Mouse (Mus musculus) neural tube, embryonic 14.5 days (tissue): ENCODE results near the gene Rnf157. TPM values are rescaled to one million over a fixed set of nuclear protein-coding genes. Genes with fewer than 3 reads are reported as not detected.

Source experiments
- ATAC-seq: fragments of 200-750 bp; cut with Nextera tagmentation; 2 replicates; pipeline ENCODE4 v1.8.0; 2017; ENCODE audit warnings: low read depth, mild to moderate bottlenecking, moderate TSS enrichment, moderate library complexity
- H3K27ac ChIP-seq: fragments of 300-500 bp; sonication (generic); 2 replicates; pipeline ENCODE4 v1.5.1; 2014; ENCODE audit warnings: low read depth, mild to moderate bottlenecking, control low read depth, low read length, moderate library complexity, mixed read lengths
- H3K27me3 ChIP-seq: fragments of 300-500 bp; sonication (generic); 2 replicates; pipeline ENCODE4 v1.6.1; 2014; ENCODE audit warnings: low read length; ENCODE audit not compliant: control insufficient read depth, insufficient read depth
- H3K36me3 ChIP-seq: fragments of 300-500 bp; sonication (generic); 2 replicates; pipeline ENCODE4 v1.6.1; 2014; ENCODE audit warnings: low read length, mixed read lengths; ENCODE audit not compliant: control insufficient read depth, insufficient read depth
- H3K4me1 ChIP-seq: fragments of 300-500 bp; sonication (generic); 2 replicates; pipeline ENCODE4 v1.6.1; 2014; ENCODE audit warnings: low read length; ENCODE audit not compliant: control insufficient read depth, insufficient read depth
- H3K4me2 ChIP-seq: fragments of 300-500 bp; sonication (generic); 2 replicates; pipeline ENCODE4 v1.6.1; 2014; ENCODE audit warnings: mild to moderate bottlenecking, low read depth, low read length, control low read depth
- H3K4me3 ChIP-seq: fragments of 300-500 bp; sonication (generic); 2 replicates; pipeline ENCODE4 v1.5.1; 2014; ENCODE audit warnings: low read depth, low read length, control low read depth, mixed read lengths
- H3K9ac ChIP-seq: fragments of 300-500 bp; sonication (generic); replicated peaks from 2 replicates; pipeline ENCODE4 v1.6.1; 2014; ENCODE audit warnings: low read depth, mild to moderate bottlenecking, control low read depth, low read length, mixed read lengths
- H3K9me3 ChIP-seq: fragments of 300-500 bp; sonication (generic); 2 replicates; pipeline ENCODE4 v1.6.1; 2016; ENCODE audit warnings: low read length; ENCODE audit not compliant: control insufficient read depth
- WGBS: fragments of 180-500 bp; shearing (Covaris S2); extraction: QIAGEN DNeasy Blood & Tissue Kit; methylation state at CpG from one replicate; pipeline ENCODE4 v1.1.7; 2014; 5-methylcytosine and 5-hydroxymethylcytosine counted together
- polyA plus RNA-seq: library from polyadenylated mRNA; unstranded; fragments of >200 nt; fragmentation: Nextera tagmentation; extraction: Ambion mirVana; gene quantifications from 2 replicates; pipeline ENCODE4 v1.2.1, GENCODE M21; 2014

Rnf157 gene
- polyA plus RNA-seq, 1 experiment from 2014 or later: 63.5 TPM

DNA sequence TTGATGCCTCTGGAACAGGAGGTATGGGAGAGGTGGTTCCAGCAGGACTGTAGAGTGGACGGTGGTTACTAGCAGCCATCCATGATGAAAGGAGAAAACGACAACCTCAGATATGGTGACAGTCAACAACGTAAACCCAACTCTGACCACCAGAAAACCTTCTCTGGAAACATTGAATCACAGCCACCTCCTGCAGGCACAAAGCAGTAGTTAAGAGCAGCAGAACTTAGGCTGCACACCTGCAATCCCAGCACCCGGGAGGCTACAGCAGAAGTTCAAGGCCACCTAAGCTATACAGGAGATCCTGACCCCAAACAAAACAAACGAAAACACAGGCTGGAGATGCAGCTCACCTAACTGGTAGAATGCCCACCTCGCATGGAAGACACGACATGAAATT lies 32.1 kb downstream of the Rnf157 start:
- Histone ChIP-seq H3K4me2 (no peak overlapping the region), H3K36me3 (peaks cover 4% of the 10 kb centered on the region; the same call in 1 of the 2 replicates), H3K4me3 (no peak overlapping the region), H3K27me3 (no peaks in the 10 kb centered on the region), H3K9me3 (no peaks in the 10 kb centered on the region), H3K4me1 (no peaks in the 10 kb centered on the region), H3K9ac (no peak overlapping the region), H3K27ac (no peak overlapping the region)
- 90% methylated on average over 7 of the region's 7 CpGs for WGBS
- ATAC-seq: no peak

DNA sequence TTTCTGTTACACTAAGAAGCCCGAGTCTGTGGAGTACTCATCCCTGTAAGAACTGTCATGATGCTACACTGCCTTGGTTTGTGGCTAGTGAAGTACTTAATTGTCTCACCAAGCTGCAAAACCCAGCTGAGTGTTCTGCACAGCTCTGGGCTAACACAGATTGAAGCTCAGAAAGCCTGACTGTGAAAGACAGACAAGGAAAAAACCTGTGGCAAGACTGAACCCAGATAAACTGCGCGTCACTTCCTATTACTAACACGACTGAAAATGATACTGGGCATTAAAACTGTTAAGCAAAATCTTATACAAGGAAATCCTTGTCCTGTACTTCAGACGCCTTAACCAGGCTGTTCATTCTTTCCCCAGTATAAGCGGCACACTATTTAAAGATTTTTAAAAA lies 33.3 kb downstream of the Rnf157 start:
- no peak overlapping the region for H3K4me3 ChIP-seq
- no peak overlapping the region for H3K9ac ChIP-seq
- no peaks in the 10 kb centered on the region for H3K4me1 ChIP-seq
- H3K27ac ChIP-seq: no peak overlapping the region
- no peaks in the 10 kb centered on the region for H3K9me3 ChIP-seq
- no peaks in the 10 kb centered on the region for H3K27me3 ChIP-seq
- WGBS: 93% methylated on average over 6 of the region's 6 CpGs
- H3K36me3 ChIP-seq: peaks cover 4% of the 10 kb centered on the region; the same call in 1 of the 2 replicates
- ATAC-seq: no peak
- no peak overlapping the region for H3K4me2 ChIP-seq

DNA sequence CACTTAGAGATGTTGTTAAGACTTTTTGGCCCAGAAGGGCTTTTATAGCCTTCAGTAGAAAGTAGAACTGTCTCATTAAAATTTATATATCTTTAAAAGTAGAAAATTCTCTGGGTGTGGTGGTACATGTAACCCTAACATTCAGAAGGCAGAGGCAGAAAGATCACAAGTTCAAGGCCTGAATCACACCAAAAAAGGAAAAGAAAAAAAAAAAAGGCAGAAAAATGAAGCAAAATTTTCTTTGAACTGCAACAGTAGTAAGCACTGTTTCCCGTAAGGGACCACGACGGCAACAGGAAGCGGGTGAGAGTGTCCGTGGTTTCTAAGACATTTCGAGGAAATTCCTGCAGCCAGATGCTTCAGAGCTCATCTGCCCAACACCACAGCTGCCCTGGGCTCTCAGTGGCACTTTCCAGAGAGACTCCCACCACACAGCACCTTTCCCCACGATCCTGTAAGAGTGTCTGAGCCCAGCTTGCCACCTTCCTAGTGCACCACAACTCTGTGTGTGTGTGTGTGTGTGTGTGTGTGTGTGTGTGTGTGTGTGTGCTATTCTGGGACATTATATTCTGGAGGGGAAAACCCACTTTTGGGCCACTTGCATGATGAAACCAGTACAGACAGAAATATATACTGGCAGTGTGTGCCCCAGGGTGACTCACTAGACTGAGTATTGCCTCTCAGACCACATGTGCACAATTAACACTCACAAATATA lies 35.7 kb downstream of the Rnf157 start:
- WGBS: 82% methylated on average over 7 of the region's 7 CpGs
- ATAC-seq: no peak

GRCm38 (mm10) chr11:116371894-116372450 lies 40.9 kb downstream of the Rnf157 start:
- no peak for ATAC-seq
- H3K9ac ChIP-seq: no peak overlapping the region
- H3K4me2 ChIP-seq: no peak overlapping the region
- no peaks in the 10 kb centered on the region for H3K4me1 ChIP-seq
- no peak overlapping the region for H3K4me3 ChIP-seq
- WGBS: 87% methylated on average over 4 of the region's 4 CpGs
- no peak overlapping the region for H3K27ac ChIP-seq
- H3K9me3 ChIP-seq: no peaks in the 10 kb centered on the region
- H3K27me3 ChIP-seq: no peaks in the 10 kb centered on the region
- H3K36me3 ChIP-seq: no peaks in the 10 kb centered on the region

More for the DNA sequence above, 35.7 kb downstream of the Rnf157 start:
- Histone ChIP-seq H3K9me3 (no peaks in the 10 kb centered on the region), H3K36me3 (peaks cover 4% of the 10 kb centered on the region; the same call in 1 of the 2 replicates), H3K27me3 (no peaks in the 10 kb centered on the region), H3K9ac (no peak overlapping the region), H3K4me2 (no peak overlapping the region), H3K4me3 (no peak overlapping the region), H3K27ac (no peak overlapping the region), H3K4me1 (no peaks in the 10 kb centered on the region)

DNA sequence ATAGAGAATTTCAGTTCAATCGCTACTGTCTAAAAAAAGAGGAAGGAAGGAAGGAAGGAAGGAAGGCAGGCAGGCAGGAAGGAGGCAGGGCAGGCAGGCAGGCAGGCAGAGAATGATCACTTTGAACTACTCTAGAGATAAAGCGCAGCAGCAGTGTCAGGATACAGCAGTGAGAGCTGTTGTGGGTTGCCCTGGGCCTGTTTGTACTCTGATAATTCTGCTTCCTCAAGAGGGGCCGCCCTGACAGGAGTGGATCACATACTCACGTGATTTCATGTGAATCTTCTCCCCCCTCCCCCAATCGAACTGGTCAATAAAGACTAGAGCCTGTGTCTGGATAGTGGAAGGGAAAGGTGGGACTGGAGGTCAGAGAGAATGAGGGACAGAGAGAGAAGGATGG lies 43.2 kb downstream of the Rnf157 start:
- H3K36me3 ChIP-seq: no peaks in the 10 kb centered on the region
- H3K27ac ChIP-seq: no peak overlapping the region
- no peak overlapping the region for H3K9ac ChIP-seq
- H3K4me2 ChIP-seq: no peak overlapping the region
- ATAC-seq: no peak
- no peaks in the 10 kb centered on the region for H3K4me1 ChIP-seq
- WGBS: 73% methylated on average over 5 of the region's 5 CpGs
- no peaks in the 10 kb centered on the region for H3K27me3 ChIP-seq
- H3K4me3 ChIP-seq: no peak overlapping the region
- no peaks in the 10 kb centered on the region for H3K9me3 ChIP-seq

GRCm38 (mm10) chr11:116369051-116369450 lies 43.8 kb downstream of the Rnf157 start:
- H3K27me3 ChIP-seq: no peaks in the 10 kb centered on the region

GRCm38 (mm10) chr11:116368116-116368515 lies 44.7 kb downstream of the Rnf157 start:
- H3K9me3 ChIP-seq: no peaks in the 10 kb centered on the region
- no peak overlapping the region for H3K9ac ChIP-seq
- H3K4me1 ChIP-seq: no peaks in the 10 kb centered on the region
- H3K4me2 ChIP-seq: no peak overlapping the region
- no peaks in the 10 kb centered on the region for H3K36me3 ChIP-seq
- WGBS: 19% methylated on average over 9 of the region's 9 CpGs
- no peak for ATAC-seq
- no peaks in the 10 kb centered on the region for H3K27me3 ChIP-seq
- H3K4me3 ChIP-seq: no peak overlapping the region
- no peak overlapping the region for H3K27ac ChIP-seq

More at GRCm38 (mm10) chr11:116369051-116369450, 43.8 kb downstream of the Rnf157 start:
- WGBS: 90% methylated on average over 14 of the region's 14 CpGs
- Histone ChIP-seq H3K9me3 (no peaks in the 10 kb centered on the region), H3K4me1 (no peaks in the 10 kb centered on the region), H3K9ac (no peak overlapping the region), H3K36me3 (no peaks in the 10 kb centered on the region), H3K4me3 (no peak overlapping the region), H3K4me2 (no peak overlapping the region), H3K27ac (no peak overlapping the region)
- ATAC-seq: no peak

DNA sequence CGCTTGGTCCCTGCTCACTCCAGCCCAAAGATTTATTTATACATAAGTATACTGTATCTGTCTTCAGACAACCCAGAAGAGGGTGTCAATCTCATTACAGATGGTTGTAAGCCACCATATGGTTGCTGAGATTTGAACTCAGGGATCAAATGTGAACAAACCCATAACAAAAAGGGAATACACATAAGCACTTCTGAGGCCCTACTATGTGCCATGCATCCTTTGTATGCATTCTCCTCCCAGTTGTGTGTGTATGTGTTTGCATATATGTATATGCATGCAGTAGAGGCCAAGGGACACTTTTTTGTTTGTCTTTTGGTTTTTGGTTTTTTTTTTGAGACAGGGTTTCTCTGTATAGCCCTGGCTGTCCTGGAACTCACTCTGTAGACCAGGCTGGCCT lies 46.2 kb downstream of the Rnf157 start:
- Histone ChIP-seq H3K4me3 (no peak overlapping the region), H3K27ac (no peak overlapping the region), H3K9me3 (no peaks in the 10 kb centered on the region), H3K9ac (no peak overlapping the region), H3K27me3 (no peaks in the 10 kb centered on the region), H3K4me1 (no peaks in the 10 kb centered on the region), H3K4me2 (no peak overlapping the region), H3K36me3 (no peaks in the 10 kb centered on the region)
- no peak for ATAC-seq
- whole genome bisulfite sequencing: 96% methylated on average over 1 of the region's 1 CpGs

GRCm38 (mm10) chr11:116366124-116366523 lies 46.7 kb downstream of the Rnf157 start:
- no peak overlapping the region for H3K9ac ChIP-seq
- H3K4me1 ChIP-seq: no peaks in the 10 kb centered on the region
- H3K4me2 ChIP-seq: no peak overlapping the region
- no peak overlapping the region for H3K27ac ChIP-seq
- no peaks in the 10 kb centered on the region for H3K9me3 ChIP-seq
- no peaks in the 10 kb centered on the region for H3K36me3 ChIP-seq
- WGBS: 89% methylated on average over 2 of the region's 2 CpGs
- H3K27me3 ChIP-seq: no peaks in the 10 kb centered on the region
- no peak for ATAC-seq
- H3K4me3 ChIP-seq: no peak overlapping the region
